In the genomic region with DNA sequence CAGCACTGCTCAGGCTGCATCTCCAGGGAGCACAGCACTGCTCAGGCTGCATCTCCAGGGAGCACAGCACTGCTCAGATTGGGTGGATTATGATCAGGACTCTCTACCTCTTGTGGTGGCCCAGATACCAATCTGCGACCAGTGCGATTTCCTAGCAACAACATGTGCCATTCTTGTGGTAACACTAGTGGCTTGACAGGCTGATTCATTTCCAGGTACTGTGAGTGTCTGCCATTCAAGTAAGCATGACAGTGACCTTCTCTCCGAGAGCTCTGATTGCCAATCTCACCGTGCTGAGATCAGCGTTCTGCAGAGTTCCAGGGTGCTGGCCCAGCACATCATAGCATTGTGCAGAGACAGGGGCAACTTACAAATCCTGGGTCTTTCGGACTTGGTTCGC, we compare ENCODE assay signal across 30 mouse cellular contexts. TPM values are rescaled to one million over a fixed set of nuclear protein-coding genes. Genes with fewer than 3 reads are reported as not detected.
DNase-seq lines count a peak whose midpoint lies in the region; ATAC-seq and TF ChIP-seq lines count a peak whose summit lies in the region.
"Had no signal": no experiment of that assay in that cellular context is flagged by ENCODE, and none has a peak within 500 bp of the region (broad histone marks: within the 10 kb centered on the region; RNA-seq: fewer than 3 reads in every experiment).

No protein-coding gene starts in this region.

- no peak for TF ChIP-seq POLR2A in lung, adult 2 months (IDR thresholded peaks at IDR 0.05; ENCODE audit: borderline replicate concordance, extremely low read depth, low read depth, low read length)

- H3K4me2 ChIP-seq in midbrain, embryonic 11.5 days = no peak overlapping the region
- H3K4me2 ChIP-seq in midbrain, embryonic 13.5 days (replicated peaks) = no peak overlapping the region
- H3K4me2 ChIP-seq: embryonic facial prominence, embryonic 12.5 days; forebrain, embryonic 13.5 days had no signal

- TF ChIP-seq CTCF in lung, adult 2 months (IDR thresholded peaks at IDR 0.05; ENCODE audit: insufficient read depth, low read length) = no peak

- H3K27me3 ChIP-seq in midbrain, embryonic 11.5 days (ENCODE audit: control insufficient read depth, insufficient read depth, low read length) = no peaks in the 10 kb centered on the region
- H3K27me3 ChIP-seq in midbrain, embryonic 13.5 days = no peaks in the 10 kb centered on the region
- 0 out of 2 replicates have a peak, but pooled peaks cover 7% of the 10 kb centered on the region for H3K27me3 ChIP-seq in embryonic facial prominence, embryonic 10.5 days (replicated peaks; ENCODE audit: low read depth, poor library complexity, severe bottlenecking)
- H3K27me3 ChIP-seq: CH12.LX; embryonic facial prominence, embryonic 12.5 days; forebrain, embryonic 13.5 days had no signal

- no peak for ATAC-seq in midbrain, embryonic 11.5 days (ENCODE audit: low FRiP score)
- ATAC-seq in midbrain, embryonic 13.5 days = no peak
- ATAC-seq in monocyte, adult 5-6 weeks (replicated peaks; ENCODE audit: insufficient number of reproducible peaks, low FRiP score, low TSS enrichment, poor library complexity, severe bottlenecking) = 0 out of 2 replicates have a peak, but pooled peaks have one; percentile 44
- ATAC-seq: activated CD4-positive, CD25-positive, alpha-beta regulatory T cell, adult 4 months; CD4-positive, CD25-positive, alpha-beta regulatory T cell, adult 4 months; forebrain, embryonic 13.5 days; forebrain, embryonic 16.5 days; Patski had no signal

- H3K4me3 ChIP-seq in midbrain, embryonic 11.5 days (ENCODE audit: low read depth, low read length) = no peak overlapping the region
- no peak overlapping the region for H3K4me3 ChIP-seq in midbrain, embryonic 13.5 days (replicated peaks)
- no peak overlapping the region for H3K4me3 ChIP-seq in embryonic facial prominence, embryonic 10.5 days
- no peak overlapping the region for H3K4me3 ChIP-seq in lung, adult 2 months (replicated peaks; ENCODE audit: extremely low read depth, low read depth, low read length)
- H3K4me3 ChIP-seq: embryonic facial prominence, embryonic 12.5 days; forebrain, embryonic 13.5 days had no signal

- no peaks in the 10 kb centered on the region for H3K4me1 ChIP-seq in midbrain, embryonic 11.5 days (ENCODE audit: control insufficient read depth, insufficient read depth, low read length)
- no peaks in the 10 kb centered on the region for H3K4me1 ChIP-seq in midbrain, embryonic 13.5 days (replicated peaks)
- H3K4me1 ChIP-seq in embryonic facial prominence, embryonic 10.5 days = 0 out of 2 replicates have a peak, but pooled peaks cover 3% of the 10 kb centered on the region
- H3K4me1 ChIP-seq in lung, adult 2 months (ENCODE audit: control insufficient read depth, insufficient read depth, low read length) = no peaks in the 10 kb centered on the region
- H3K4me1 ChIP-seq: embryonic facial prominence, embryonic 12.5 days; forebrain, embryonic 13.5 days had no signal

- no peaks in the 10 kb centered on the region for H3K9me3 ChIP-seq in midbrain, embryonic 11.5 days (ENCODE audit: control insufficient read depth, low read length)
- H3K9me3 ChIP-seq in midbrain, embryonic 13.5 days = no peaks in the 10 kb centered on the region
- no peaks in the 10 kb centered on the region for H3K9me3 ChIP-seq in embryonic facial prominence, embryonic 10.5 days
- H3K9me3 ChIP-seq: embryonic facial prominence, embryonic 12.5 days; forebrain, embryonic 13.5 days; G1E had no signal

- no peak overlapping the region for H3K27ac ChIP-seq in midbrain, embryonic 11.5 days (ENCODE audit: low read depth, low read length)
- H3K27ac ChIP-seq in midbrain, embryonic 13.5 days = no peak overlapping the region
- no peak overlapping the region for H3K27ac ChIP-seq in embryonic facial prominence, embryonic 10.5 days (replicated peaks)
- H3K27ac ChIP-seq: embryonic facial prominence, embryonic 12.5 days; forebrain, embryonic 13.5 days had no signal

- H3K9ac ChIP-seq in midbrain, embryonic 11.5 days (ENCODE audit: low read length) = no peak overlapping the region
- H3K9ac ChIP-seq in midbrain, embryonic 13.5 days (replicated peaks) = no peak overlapping the region
- H3K9ac ChIP-seq: embryonic facial prominence, embryonic 12.5 days; forebrain, embryonic 13.5 days had no signal

- 91% methylated on average over 7 of the region's 7 CpGs for WGBS in midbrain, embryonic 11.5 days
- WGBS in midbrain, embryonic 13.5 days = 92% methylated on average over 7 of the region's 7 CpGs
- WGBS in embryonic facial prominence, embryonic 10.5 days = 90% methylated on average over 7 of the region's 7 CpGs
- WGBS in lung, adult 2 months = 86% methylated on average over 7 of the region's 7 CpGs

- H3K36me3 ChIP-seq in midbrain, embryonic 11.5 days (ENCODE audit: control insufficient read depth, insufficient read depth, low read length) = no peaks in the 10 kb centered on the region
- no peaks in the 10 kb centered on the region for H3K36me3 ChIP-seq in midbrain, embryonic 13.5 days
- H3K36me3 ChIP-seq in embryonic facial prominence, embryonic 10.5 days (replicated peaks) = no peaks in the 10 kb centered on the region
- H3K36me3 ChIP-seq: embryonic facial prominence, embryonic 12.5 days; G1E had no signal

- peak; percentile 68 for DNase-seq in midbrain, embryonic 11.5 days (ENCODE audit: low spot score, missing footprints)
- DNase-seq in induced T-regulatory cell, adult 2 months (ENCODE audit: low read depth) = peak; percentile 35
- DNase-seq in embryonic facial prominence, embryonic 10.5 days (ENCODE audit: low spot score) = no peak
- DNase-seq in lung, adult 2 months = no peak
- DNase-seq: adrenal gland, adult 8-10 months; adrenal gland, postnatal 14 days; adrenal gland, postnatal 36 days; cerebellum, adult 11 months; cerebellum, adult 18-20 months; cerebellum, adult 8-10 months; cerebellum, adult 9-11 months; cerebellum, postnatal 14 days; cerebellum, postnatal 36 days; embryo, embryonic 11 days had no signal

RNA-seq across cellular contexts. Expression of a gene that starts 15.9 kb away (rescaled TPM):
- polyA plus RNA-seq in midbrain, embryonic 11.5 days (2014; fragmentation: Nextera tagmentation; extraction: Ambion mirVana) = 0.11 TPM in 1 of 2 replicates, not detected in the other
- polyA plus RNA-seq in midbrain, embryonic 13.5 days (2015; fragmentation: Nextera tagmentation; extraction: Ambion mirVana) = not detected in 2 replicates
- total RNA-seq in monocyte, adult 5-6 weeks (2017) = 8.5 to 10.9 TPM (median 9.5 TPM) in 3 replicates
- polyA plus RNA-seq in embryonic facial prominence, embryonic 10.5 days (2016; fragmentation: Nextera tagmentation; extraction: Ambion mirVana) = not detected in 2 replicates
- polyA plus RNA-seq in lung, adult 2 months (2012; rRNA removed) = 2.4 and 4.8 TPM in 2 replicates
- total RNA-seq: adrenal gland, adult 18-20 months; adrenal gland, postnatal 14 days; adrenal gland, postnatal 36 days; common myeloid progenitor, adult 5-6 weeks; G1E had no signal
- polyA plus RNA-seq: brain, embryonic 14.5 days; C2C12; embryonic facial prominence, embryonic 12.5 days; embryonic facial prominence, embryonic 14.5 days; forebrain, embryonic 11.5 days; forebrain, embryonic 13.5 days; forebrain, embryonic 16.5 days; G1E; Patski had no signal

RNA-seq across cellular contexts. Expression of a gene that starts 31.0 kb away (rescaled TPM):
- polyA plus RNA-seq in midbrain, embryonic 11.5 days (2014; fragmentation: Nextera tagmentation; extraction: Ambion mirVana) = 100 and 102 TPM in 2 replicates
- 192 and 196 TPM in 2 replicates for polyA plus RNA-seq in midbrain, embryonic 13.5 days (2015; fragmentation: Nextera tagmentation; extraction: Ambion mirVana)
- total RNA-seq in monocyte, adult 5-6 weeks (2017) = 48.2 to 112 TPM (median 78.5 TPM) in 3 replicates
- polyA plus RNA-seq in embryonic facial prominence, embryonic 10.5 days (2016; fragmentation: Nextera tagmentation; extraction: Ambion mirVana) = 70.1 and 82.5 TPM in 2 replicates
- 68.3 and 103 TPM in 2 replicates for polyA plus RNA-seq in lung, adult 2 months (2012; rRNA removed)

RNA-seq across cellular contexts. Expression of a gene that starts 59.2 kb away (rescaled TPM):
- polyA plus RNA-seq in midbrain, embryonic 11.5 days (2014; fragmentation: Nextera tagmentation; extraction: Ambion mirVana) = 67.8 and 68.2 TPM in 2 replicates
- 153 and 155 TPM in 2 replicates for polyA plus RNA-seq in midbrain, embryonic 13.5 days (2015; fragmentation: Nextera tagmentation; extraction: Ambion mirVana)
- 69.2 to 137 TPM (median 73.1 TPM) in 3 replicates for total RNA-seq in monocyte, adult 5-6 weeks (2017)
- 60.7 and 63.5 TPM in 2 replicates for polyA plus RNA-seq in embryonic facial prominence, embryonic 10.5 days (2016; fragmentation: Nextera tagmentation; extraction: Ambion mirVana)
- polyA plus RNA-seq in lung, adult 2 months (2012; rRNA removed) = 74.2 and 78.1 TPM in 2 replicates

Comparison
In these comparisons a context has a peak if more than half of its experiments do, and no peak if none do; other contexts are left out.
1. DNase-seq: peak in midbrain, embryonic 11.5 days (single experiment) and induced T-regulatory cell, adult 2 months (single experiment); none in embryonic facial prominence, embryonic 10.5 days (single experiment) and lung, adult 2 months (single experiment).